Mouse (Mus musculus): Measurements from ENCODE around the gene 4930579F01Rik. TPM values are rescaled to one million over a fixed set of nuclear protein-coding genes. Genes with fewer than 3 reads are reported as not detected.

The 4930579F01Rik gene
- polyA plus RNA-seq (2021; fragmentation: Nextera tagmentation), result not detected in 2 replicates
- long read RNA-seq, experiment 1, result 0 reads
- long read RNA-seq, experiment 2, result 0 reads

GRCm38 (mm10) chr3:138193683-138194302 lies at the start of gene 4930579F01Rik:
TSS of gene 4930579F01Rik (minus strand) at chr3:138193825.

GRCm38 (mm10) chr3:138217631-138218264 lies 24.1 kb upstream of the 4930579F01Rik start, which contains the start of gene Adh7:
TSS of gene Adh7 (plus strand) at chr3:138217760.

DNA sequence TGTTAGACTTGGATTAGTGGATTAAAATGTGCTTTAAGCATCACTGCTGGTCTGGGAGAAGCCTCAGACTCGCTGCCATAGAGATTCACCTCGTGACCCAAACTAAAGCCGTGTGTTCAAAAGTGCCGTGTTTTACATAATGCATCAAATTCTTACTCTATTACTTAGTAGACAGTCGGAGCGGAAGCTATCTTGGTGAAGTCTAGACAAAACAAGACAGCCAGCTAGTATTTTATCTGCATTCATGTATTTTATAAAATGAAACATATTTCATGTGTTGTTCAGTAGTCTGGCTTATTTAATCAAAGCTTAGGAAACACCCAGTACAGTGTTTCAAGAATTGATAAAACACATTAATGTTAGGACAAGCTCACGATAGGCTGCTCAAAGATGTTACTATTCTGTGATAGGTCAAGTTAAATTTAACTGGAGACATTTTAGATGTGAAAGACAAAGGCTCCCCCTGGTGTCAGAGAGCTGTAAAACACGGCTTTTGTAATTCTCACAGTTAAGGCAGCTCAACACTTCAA lies 48.9 kb downstream of the 4930579F01Rik start, which contains the start of gene Mttp:
TSS of gene Mttp (minus strand) at position 327 of the 530 bp plus-strand sequence.

DNA sequence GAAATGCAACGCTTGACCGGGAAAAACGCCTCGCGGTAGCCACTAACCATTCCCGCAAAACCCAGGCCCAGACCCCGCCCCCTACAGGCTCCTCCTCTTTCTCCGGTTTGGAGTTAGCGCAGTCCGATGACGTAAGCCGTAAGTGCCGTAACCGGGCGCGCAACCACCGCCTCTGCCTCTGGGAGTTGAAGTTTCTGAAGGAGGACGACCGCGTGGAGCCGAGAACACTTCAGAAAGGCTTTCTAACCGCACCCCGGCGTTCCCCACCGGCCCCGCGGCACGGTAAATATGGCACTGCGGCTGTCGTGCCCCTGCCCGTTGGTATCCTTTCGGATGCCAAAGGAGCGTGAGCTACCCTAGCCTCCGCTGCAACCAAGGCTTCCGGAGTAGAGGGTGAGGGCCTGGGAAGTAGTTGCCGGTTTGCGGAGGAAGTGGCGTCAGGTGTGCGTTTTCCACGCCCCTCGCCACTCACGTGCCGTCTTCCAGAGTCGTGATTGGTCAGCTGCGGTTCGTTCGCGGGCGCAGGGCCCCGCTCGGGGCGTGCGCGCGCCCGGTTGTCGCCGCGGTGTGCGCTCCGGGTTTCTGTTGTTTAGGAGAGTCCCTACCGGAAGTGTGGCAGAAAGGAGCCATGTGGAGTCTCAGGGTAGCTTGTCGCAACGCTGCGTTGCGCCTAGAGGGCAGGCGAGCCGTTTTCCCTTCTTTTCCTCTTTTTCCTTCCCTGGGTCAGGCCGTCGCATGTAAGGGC lies 50.1 kb downstream of the 4930579F01Rik start, which contains the start of gene Trmt10a:
TSS of gene Trmt10a (plus strand) at position 134 of the 745 bp plus-strand sequence.

Other genes starting within 250 kb of the 4930579F01Rik start
- 4.1 and 5.3 TPM in 2 replicates for gene Dapp1, start 212.3 kb downstream of the 4930579F01Rik start, polyA plus RNA-seq (2021; fragmentation: Nextera tagmentation)
- gene 1110002E22Rik, start 128.8 kb downstream of the 4930579F01Rik start, polyA plus RNA-seq (2021; fragmentation: Nextera tagmentation), result 0.18 and 0.20 TPM in 2 replicates
- 0.09 and 0.14 TPM in 2 replicates for gene Gm5105, start 126.4 kb downstream of the 4930579F01Rik start, polyA plus RNA-seq (2021; fragmentation: Nextera tagmentation)
- 7.9 and 9.4 TPM in 2 replicates for gene Trmt10a, start 50.4 kb downstream of the 4930579F01Rik start, polyA plus RNA-seq (2021; fragmentation: Nextera tagmentation)
- 4.2 and 5.4 TPM in 2 replicates for gene Mttp, start 48.9 kb downstream of the 4930579F01Rik start, polyA plus RNA-seq (2021; fragmentation: Nextera tagmentation)
- 0.04 TPM in 1 of 2 replicates, not detected in the other for gene Adh7, start 23.9 kb upstream of the 4930579F01Rik start, polyA plus RNA-seq (2021; fragmentation: Nextera tagmentation)
- 0.30 and 0.70 TPM in 2 replicates for gene Adh1, start 67.2 kb upstream of the 4930579F01Rik start, polyA plus RNA-seq (2021; fragmentation: Nextera tagmentation)
- not detected in 2 replicates for gene Adh6a, start 119.5 kb upstream of the 4930579F01Rik start, polyA plus RNA-seq (2021; fragmentation: Nextera tagmentation)
- gene Adh6b, start 147.9 kb upstream of the 4930579F01Rik start, polyA plus RNA-seq (2021; fragmentation: Nextera tagmentation), result not detected in 2 replicates
- gene Adh4, start 221.6 kb upstream of the 4930579F01Rik start, polyA plus RNA-seq (2021; fragmentation: Nextera tagmentation), result not detected in 2 replicates
- 103 and 110 TPM in 2 replicates for gene Adh5, start 249.3 kb upstream of the 4930579F01Rik start, polyA plus RNA-seq (2021; fragmentation: Nextera tagmentation)